Mouse (Mus musculus) midbrain, embryonic 12.5 days (tissue): ENCODE measurements around the gene Vps35. TPM values are rescaled to one million over a fixed set of nuclear protein-coding genes. Genes with fewer than 3 reads are reported as not detected.

Source experiments
- polyA plus RNA-seq: library from polyadenylated mRNA; unstranded; fragments of >200 nt; fragmentation: Nextera tagmentation; extraction: Ambion mirVana; gene quantifications from 2 replicates; pipeline ENCODE4 v1.2.1, GENCODE M21; 2016

The Vps35 gene
- polyA plus RNA-seq, 1 experiment from 2014 or later = 171 TPM

Other genes starting within 250 kb of the Vps35 start
- gene Fbxw9, start 239.7 kb downstream of the Vps35 start, polyA plus RNA-seq = 40.7 and 41.6 TPM in 2 replicates
- gene Gm5741, start 231.8 kb downstream of the Vps35 start, polyA plus RNA-seq = 0.92 and 0.94 TPM in 2 replicates
- gene Dhps, start 228.0 kb downstream of the Vps35 start, polyA plus RNA-seq = 74.7 and 74.8 TPM in 2 replicates
- 114 and 119 TPM in 2 replicates for gene Wdr83os, start 219.1 kb downstream of the Vps35 start, polyA plus RNA-seq
- 46.6 and 54.2 TPM in 2 replicates for gene Wdr83, start 218.5 kb downstream of the Vps35 start, polyA plus RNA-seq
- gene Man2b1, start 216.5 kb downstream of the Vps35 start, polyA plus RNA-seq = 19.2 and 20.7 TPM in 2 replicates
- gene Zfp791, start 176.7 kb downstream of the Vps35 start, polyA plus RNA-seq = 1.6 and 2.4 TPM in 2 replicates
- not detected in 2 replicates for gene Cks1brt, start 147.9 kb downstream of the Vps35 start, polyA plus RNA-seq
- not detected in 2 replicates for gene Olfr371, start 73.8 kb downstream of the Vps35 start, polyA plus RNA-seq
- gene Orc6, start 170 bp downstream of the Vps35 start, polyA plus RNA-seq = 98.4 and 98.9 TPM in 2 replicates
- 1.4 and 1.7 TPM in 2 replicates for gene Mylk3, start 86.5 kb upstream of the Vps35 start, polyA plus RNA-seq
- gene 4921524J17Rik, start 133.0 kb upstream of the Vps35 start, polyA plus RNA-seq = 36.7 and 43.9 TPM in 2 replicates
- gene Gpt2, start 192.8 kb upstream of the Vps35 start, polyA plus RNA-seq = 30.3 and 32.4 TPM in 2 replicates